Mouse (Mus musculus) limb, embryonic 13.5 days (tissue): Measurements from ENCODE around the gene Emc10. TPM values are rescaled to one million over a fixed set of nuclear protein-coding genes. Genes with fewer than 3 reads are reported as not detected.

Experiments used
- ATAC-seq: fragments of 200-750 bp; cut with Nextera tagmentation; 2 replicates; pipeline ENCODE4 v1.8.0; 2017; ENCODE audit warnings: low read depth, moderate number of reproducible peaks, moderate TSS enrichment; ENCODE audit not compliant: low FRiP score
- H3K27ac ChIP-seq: fragments of 300-500 bp; sonication (generic); 2 replicates; pipeline ENCODE4 v1.5.1; 2015; ENCODE audit warnings: inconsistent platforms, mild to moderate bottlenecking, moderate library complexity
- H3K27me3 ChIP-seq: fragments of 300-500 bp; sonication (generic); 2 replicates; pipeline ENCODE4 v1.6.1; 2015; ENCODE audit warnings: mild to moderate bottlenecking, inconsistent platforms
- H3K36me3 ChIP-seq: fragments of 300-500 bp; sonication (generic); 2 replicates; pipeline ENCODE4 v1.6.1; 2015; ENCODE audit warnings: inconsistent platforms, mild to moderate bottlenecking, moderate library complexity
- H3K4me1 ChIP-seq: fragments of 300-500 bp; sonication (generic); 2 replicates; pipeline ENCODE4 v1.6.1; 2015; ENCODE audit warnings: inconsistent platforms
- H3K4me2 ChIP-seq: fragments of 300-500 bp; sonication (generic); replicated peaks from 2 replicates; pipeline ENCODE4 v1.6.1; 2015; ENCODE audit warnings: inconsistent platforms, mild to moderate bottlenecking, moderate library complexity
- H3K4me3 ChIP-seq: fragments of 300-500 bp; sonication (generic); 2 replicates; pipeline ENCODE4 v1.5.1; 2015; ENCODE audit warnings: moderate library complexity, mild to moderate bottlenecking, inconsistent platforms
- H3K9ac ChIP-seq: fragments of 300-500 bp; sonication (generic); 2 replicates; pipeline ENCODE4 v1.6.1; 2015; ENCODE audit warnings: mild to moderate bottlenecking, inconsistent platforms
- H3K9me3 ChIP-seq: fragments of 300-500 bp; sonication (generic); 2 replicates; pipeline ENCODE4 v1.6.1; 2016; ENCODE audit warnings: inconsistent platforms
- WGBS: fragments of 180-500 bp; shearing (Covaris S2); methylation state at CpG from one replicate; pipeline ENCODE4 v1.1.7; 2015; 5-methylcytosine and 5-hydroxymethylcytosine counted together
- polyA plus RNA-seq: library from polyadenylated mRNA; unstranded; fragments of >200 nt; fragmentation: Nextera tagmentation; extraction: Ambion mirVana; gene quantifications from 2 replicates; pipeline ENCODE4 v1.2.1, GENCODE M21; 2015

The Emc10 gene
- polyA plus RNA-seq = 104 and 106 TPM in 2 replicates

- Histone ChIP-seq H3K27me3 (peaks cover 13% of the 10 kb centered on the region; the same call in 1 of the 2 replicates), H3K4me1 (peaks cover 23% of the 10 kb centered on the region), H3K4me3 (peak within 1 kb of the TSS; percentile 76), H3K9me3 (no peaks in the 10 kb centered on the region), H3K27ac (peak within 1 kb of the TSS; percentile 95), H3K36me3 (peaks cover 35% of the 10 kb centered on the region), H3K4me2 (peak within 1 kb of the TSS; percentile 82), H3K9ac (peak within 1 kb of the TSS; percentile 89)
- peak; percentile 96 for ATAC-seq
- under 1% methylated on average over 58 of the region's 58 CpGs for WGBS
Measured at GRCm38 (mm10) chr7:44495992-44496770, at the start of gene Emc10, which contains the start of gene Fam71e1. TSS of gene Emc10 (minus strand) at chr7:44496529. TSS of gene Fam71e1 (plus strand) at chr7:44496581.

- no peak for ATAC-seq
- Histone ChIP-seq H3K27ac (no peak overlapping the region), H3K4me2 (no peak overlapping the region), H3K9ac (0 out of 2 replicates have a peak overlapping the region, but pooled peaks have one; percentile 13), H3K27me3 (no peaks in the 10 kb centered on the region), H3K4me1 (peaks cover 13% of the 10 kb centered on the region), H3K4me3 (no peak overlapping the region), H3K36me3 (peaks cover 62% of the 10 kb centered on the region), H3K9me3 (peaks cover 5% of the 10 kb centered on the region; the same call in 1 of the 2 replicates)
- WGBS = 77% methylated on average over 12 of the region's 12 CpGs
Measured at GRCm38 (mm10) chr7:44543071-44543470, 46.7 kb upstream of the Emc10 start.

- H3K9me3 ChIP-seq = peaks cover 5% of the 10 kb centered on the region; the same call in 1 of the 2 replicates
- no peak for ATAC-seq
- H3K4me1 ChIP-seq = peaks cover 8% of the 10 kb centered on the region
- H3K27me3 ChIP-seq = no peaks in the 10 kb centered on the region
- H3K4me3 ChIP-seq = no peak overlapping the region
- WGBS = 93% methylated on average over 11 of the region's 11 CpGs
- no peak overlapping the region for H3K9ac ChIP-seq
- H3K27ac ChIP-seq = no peak overlapping the region
- H3K36me3 ChIP-seq = peaks cover 67% of the 10 kb centered on the region
- H3K4me2 ChIP-seq = no peak overlapping the region
Measured at GRCm38 (mm10) chr7:44542555-44542954, 46.2 kb upstream of the Emc10 start.

GRCm38 (mm10) chr7:44538756-44539624 is 42.7 kb upstream of the Emc10 start:
- no peak for ATAC-seq
- H3K9me3 ChIP-seq = no peaks in the 10 kb centered on the region
- 91% methylated on average over 41 of the region's 41 CpGs for WGBS
- no peak overlapping the region for H3K27ac ChIP-seq
- H3K4me1 ChIP-seq = no peaks in the 10 kb centered on the region
- no peak overlapping the region for H3K4me3 ChIP-seq
- no peak overlapping the region for H3K4me2 ChIP-seq
- peaks cover 91% of the 10 kb centered on the region for H3K36me3 ChIP-seq
- H3K27me3 ChIP-seq = no peaks in the 10 kb centered on the region
- no peak overlapping the region for H3K9ac ChIP-seq

DNA sequence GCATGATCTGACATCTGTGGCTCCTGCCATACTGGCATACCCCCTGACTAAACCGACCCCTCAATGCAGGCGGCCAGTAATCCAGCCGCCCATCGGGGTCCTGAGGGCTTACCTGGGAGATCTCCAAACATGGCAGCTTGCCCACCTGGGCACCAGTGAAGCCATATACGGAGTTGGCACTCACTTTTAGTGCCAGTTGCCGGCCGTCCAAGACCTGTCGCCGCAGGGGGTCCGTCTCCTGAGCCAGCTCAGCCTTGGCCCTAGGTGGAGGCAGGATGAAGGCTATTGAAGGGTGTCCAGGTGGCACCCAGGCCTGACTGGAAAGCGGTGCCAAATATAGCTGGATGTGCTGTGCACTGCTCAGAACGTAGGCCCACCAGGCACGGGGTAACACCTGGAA is 41.2 kb upstream of the Emc10 start:
- H3K4me1 ChIP-seq = no peaks in the 10 kb centered on the region
- no peak overlapping the region for H3K9ac ChIP-seq
- no peak overlapping the region for H3K4me2 ChIP-seq
- WGBS = 90% methylated on average over 13 of the region's 13 CpGs
- no peaks in the 10 kb centered on the region for H3K9me3 ChIP-seq
- no peak overlapping the region for H3K27ac ChIP-seq
- no peak for ATAC-seq
- peaks cover 100% of the 10 kb centered on the region for H3K36me3 ChIP-seq
- H3K4me3 ChIP-seq = no peak overlapping the region
- H3K27me3 ChIP-seq = no peaks in the 10 kb centered on the region

DNA sequence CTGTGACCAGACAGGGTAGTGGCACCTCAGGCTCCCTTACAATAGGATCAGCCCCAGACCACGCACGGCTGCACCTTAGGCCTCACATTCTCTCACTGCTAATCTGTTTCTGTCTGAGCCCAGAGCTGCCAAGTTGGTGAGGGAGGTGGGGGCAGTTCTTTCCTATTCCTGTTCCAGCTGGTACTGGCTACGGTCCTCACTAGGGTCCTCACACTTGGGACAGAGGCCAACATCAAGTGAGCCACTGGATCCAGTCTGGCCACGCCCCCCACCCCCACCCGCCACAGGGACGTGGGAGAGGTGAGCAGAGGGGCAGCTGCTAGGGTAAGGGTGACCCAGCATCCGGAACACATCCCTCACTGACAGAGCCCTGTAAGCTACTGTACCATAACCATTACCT is 40.7 kb upstream of the Emc10 start:
- no peak for ATAC-seq
- Histone ChIP-seq H3K36me3 (peaks cover 100% of the 10 kb centered on the region), H3K4me3 (no peak overlapping the region), H3K9me3 (no peaks in the 10 kb centered on the region), H3K4me2 (no peak overlapping the region), H3K27me3 (no peaks in the 10 kb centered on the region), H3K4me1 (no peaks in the 10 kb centered on the region), H3K27ac (no peak overlapping the region), H3K9ac (no peak overlapping the region; the same call in 1 of the 2 replicates)
- 81% methylated on average over 7 of the region's 7 CpGs for WGBS

DNA sequence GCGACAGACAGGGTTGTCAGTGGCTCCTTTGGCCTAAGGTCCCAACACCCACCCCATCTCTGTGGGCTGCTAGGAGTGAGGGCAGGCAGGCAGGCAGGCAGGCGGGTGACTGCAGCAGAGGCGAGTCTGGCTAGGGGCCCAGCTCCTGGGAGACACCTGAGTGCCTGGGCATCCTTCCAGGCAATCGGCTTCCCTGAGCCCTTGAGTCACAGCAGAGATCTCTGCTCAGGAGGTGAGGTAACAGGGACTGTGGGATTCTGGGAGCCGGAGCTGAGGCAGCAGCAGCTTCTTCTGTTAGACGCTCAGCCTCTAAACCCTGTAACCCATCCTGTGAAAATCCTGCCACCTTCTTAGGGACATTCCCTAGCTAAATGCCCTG is 40.2 kb upstream of the Emc10 start:
- no peak overlapping the region for H3K4me3 ChIP-seq
- no peak overlapping the region; the same call in 1 of the 2 replicates for H3K9ac ChIP-seq
- H3K27ac ChIP-seq = no peak overlapping the region
- no peaks in the 10 kb centered on the region for H3K4me1 ChIP-seq
- H3K27me3 ChIP-seq = no peaks in the 10 kb centered on the region
- 84% methylated on average over 6 of the region's 6 CpGs for WGBS
- no peaks in the 10 kb centered on the region for H3K9me3 ChIP-seq
- peaks cover 96% of the 10 kb centered on the region for H3K36me3 ChIP-seq
- ATAC-seq = no peak
- no peak overlapping the region for H3K4me2 ChIP-seq

DNA sequence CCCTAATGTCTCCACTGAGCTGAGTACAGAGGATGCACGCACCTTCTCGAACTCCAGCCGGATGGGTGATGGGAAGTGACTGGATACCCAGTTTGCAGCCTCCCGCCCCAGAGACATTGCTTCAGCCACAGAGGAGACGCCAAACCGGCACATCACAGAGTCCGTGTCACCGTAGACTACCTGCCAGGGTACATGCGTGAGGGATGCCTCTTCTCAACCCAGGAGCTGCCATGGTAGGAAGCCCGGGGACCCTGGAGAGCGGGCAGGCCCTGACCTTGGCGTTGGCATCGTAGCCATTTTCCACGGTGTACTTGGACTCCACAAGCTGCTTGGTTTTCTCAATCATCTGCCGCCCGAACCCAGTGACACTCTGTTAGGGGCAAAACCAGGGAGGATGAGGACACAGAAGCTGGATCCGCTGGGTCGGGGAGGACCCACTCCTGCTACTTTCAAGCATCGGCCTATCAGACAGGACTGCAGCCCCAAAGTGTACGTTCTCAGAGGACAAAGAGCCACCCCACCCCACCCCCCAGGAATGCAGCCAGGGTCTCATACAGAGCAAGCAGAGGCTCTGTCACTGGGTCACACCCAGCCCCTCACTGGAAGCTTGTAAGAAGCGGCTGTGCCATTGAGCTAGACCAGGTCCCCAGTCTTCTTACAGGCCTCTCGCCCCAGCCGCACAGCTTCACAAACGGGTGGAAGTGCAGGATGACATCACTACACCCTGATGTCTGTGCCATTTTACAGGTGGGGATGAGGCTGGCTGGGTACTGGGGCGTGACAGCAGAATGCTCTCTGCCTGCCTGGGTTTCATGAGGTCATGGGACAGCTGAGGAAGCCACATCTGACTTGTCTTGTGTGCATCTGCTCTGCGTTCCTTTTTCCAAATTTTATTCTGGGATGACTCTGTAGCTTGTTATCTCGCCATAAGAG is 39.6 kb upstream of the Emc10 start:
- no peaks in the 10 kb centered on the region for H3K4me1 ChIP-seq

GRCm38 (mm10) chr7:44534656-44535441 is 38.5 kb upstream of the Emc10 start:
- WGBS = 78% methylated on average over 19 of the region's 19 CpGs
- no peak overlapping the region for H3K9ac ChIP-seq

More for the DNA sequence above, 39.6 kb upstream of the Emc10 start:
- no peak overlapping the region for H3K9ac ChIP-seq
- ATAC-seq = no peak
- H3K27me3 ChIP-seq = no peaks in the 10 kb centered on the region
- no peak overlapping the region for H3K4me2 ChIP-seq
- 91% methylated on average over 27 of the region's 27 CpGs for WGBS
- H3K4me3 ChIP-seq = no peak overlapping the region
- no peaks in the 10 kb centered on the region for H3K9me3 ChIP-seq
- H3K36me3 ChIP-seq = peaks cover 89% of the 10 kb centered on the region
- no peak overlapping the region for H3K27ac ChIP-seq

GRCm38 (mm10) chr7:44534242-44534641 is 37.9 kb upstream of the Emc10 start:
- no peaks in the 10 kb centered on the region for H3K4me1 ChIP-seq
- H3K9me3 ChIP-seq = no peaks in the 10 kb centered on the region
- peaks cover 73% of the 10 kb centered on the region for H3K36me3 ChIP-seq
- H3K4me2 ChIP-seq = no peak overlapping the region
- H3K27me3 ChIP-seq = peaks cover 2% of the 10 kb centered on the region
- no peak overlapping the region for H3K27ac ChIP-seq
- no peak overlapping the region for H3K4me3 ChIP-seq
- WGBS = 90% methylated on average over 13 of the region's 13 CpGs
- no peak overlapping the region for H3K9ac ChIP-seq
- ATAC-seq = no peak

More at GRCm38 (mm10) chr7:44534656-44535441, 38.5 kb upstream of the Emc10 start:
- no peak for ATAC-seq
- no peak overlapping the region for H3K4me2 ChIP-seq
- H3K4me3 ChIP-seq = no peak overlapping the region
- no peak overlapping the region for H3K27ac ChIP-seq
- no peaks in the 10 kb centered on the region for H3K9me3 ChIP-seq
- H3K4me1 ChIP-seq = no peaks in the 10 kb centered on the region
- H3K27me3 ChIP-seq = no peaks in the 10 kb centered on the region
- H3K36me3 ChIP-seq = peaks cover 79% of the 10 kb centered on the region

DNA sequence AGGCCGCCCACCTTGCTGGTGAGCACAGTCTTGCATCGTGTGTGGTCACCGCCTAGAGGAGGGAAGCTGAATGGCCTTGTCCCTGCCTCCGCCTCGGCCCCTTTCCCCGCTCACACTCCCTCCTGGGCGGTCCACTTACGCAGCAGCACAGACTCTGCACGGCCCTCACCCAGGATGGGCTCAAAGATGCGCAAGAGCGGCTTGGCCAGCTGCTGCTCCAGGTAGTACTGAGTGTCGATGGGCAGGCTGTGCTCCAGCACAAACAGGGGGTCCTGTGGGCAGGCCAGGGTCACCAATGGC is 37.4 kb upstream of the Emc10 start:
- H3K27me3 ChIP-seq = peaks cover 7% of the 10 kb centered on the region
- ATAC-seq = no peak
- peaks cover 67% of the 10 kb centered on the region for H3K36me3 ChIP-seq
- H3K4me3 ChIP-seq = no peak overlapping the region
- no peaks in the 10 kb centered on the region for H3K9me3 ChIP-seq
- H3K4me2 ChIP-seq = no peak overlapping the region
- H3K27ac ChIP-seq = no peak overlapping the region
- 82% methylated on average over 12 of the region's 12 CpGs for WGBS
- no peak overlapping the region for H3K9ac ChIP-seq
- no peaks in the 10 kb centered on the region for H3K4me1 ChIP-seq
